Mouse (Mus musculus): ENCODE measurements around the gene Ralgds.

Gene Ralgds

DNA sequence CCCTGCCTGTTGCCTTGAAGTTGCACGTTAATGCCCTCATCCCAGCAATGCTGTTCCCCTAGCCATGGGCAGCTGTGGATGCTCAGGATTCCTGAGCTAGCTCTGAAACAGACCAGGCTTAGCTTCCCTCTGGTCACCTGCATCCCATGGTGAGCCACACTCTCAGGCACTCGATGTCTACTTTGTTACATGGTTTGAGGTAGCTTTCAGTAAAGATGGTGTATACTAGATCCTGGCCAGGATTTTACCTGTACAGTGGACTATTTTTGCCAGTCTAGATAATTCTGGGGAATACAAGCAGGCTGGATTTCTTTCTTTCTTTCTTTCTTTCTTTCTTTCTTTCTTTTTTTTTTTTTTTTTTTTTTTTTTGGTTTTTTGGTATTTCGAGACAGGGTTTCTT, 7.1 kb upstream of the Ralgds start, which contains the start of gene Gm10134:
Gene Gm10134 (plus strand): TSS at position 301 of the 400 bp plus-strand sequence.
- peak; percentile 29 for DNase-seq (ENCODE audit: low spot score)

DNA sequence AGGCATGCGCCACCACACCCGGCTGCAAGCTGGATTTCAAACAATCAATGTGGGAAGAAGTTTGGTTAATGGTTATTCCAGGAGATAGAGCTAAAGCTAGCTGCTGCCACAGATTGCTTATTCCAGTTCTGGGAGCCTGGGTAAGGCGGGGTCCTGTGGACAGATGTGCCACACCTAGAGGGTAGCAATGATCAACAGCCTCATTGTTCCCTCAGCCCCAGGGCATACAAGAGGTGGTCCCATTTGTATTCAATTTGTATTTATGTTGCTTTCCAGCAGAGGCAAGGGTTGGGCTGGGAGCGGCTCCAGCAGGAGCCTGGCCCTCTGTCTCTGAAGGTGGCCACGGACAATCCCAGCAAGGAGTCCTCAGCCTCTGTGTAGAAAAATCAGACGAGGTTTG, 6.6 kb upstream of the Ralgds start:
- peak; percentile 28 for DNase-seq (ENCODE audit: low spot score)

DNA sequence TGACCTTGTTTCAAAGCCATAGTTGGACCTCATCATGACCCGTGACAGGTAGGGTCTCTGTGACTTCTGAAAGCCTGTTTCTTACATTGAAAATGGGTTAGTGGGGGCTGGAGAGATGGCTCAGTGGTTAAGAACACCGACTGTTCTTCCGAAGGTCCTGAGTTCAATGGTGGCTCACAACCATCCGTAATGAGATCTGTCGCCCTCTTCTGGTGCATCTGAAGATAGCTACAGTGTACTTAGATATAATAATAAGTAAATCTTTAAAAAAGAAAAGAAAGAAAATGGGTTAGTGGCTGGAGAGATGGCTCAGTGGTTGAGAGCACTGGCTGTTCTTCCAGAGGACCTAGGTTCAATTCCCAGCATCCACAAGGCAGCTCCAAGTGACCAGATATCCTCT, 1.3 kb upstream of the Ralgds start:
- peak; percentile 31 for DNase-seq (ENCODE audit: low spot score)

DNA sequence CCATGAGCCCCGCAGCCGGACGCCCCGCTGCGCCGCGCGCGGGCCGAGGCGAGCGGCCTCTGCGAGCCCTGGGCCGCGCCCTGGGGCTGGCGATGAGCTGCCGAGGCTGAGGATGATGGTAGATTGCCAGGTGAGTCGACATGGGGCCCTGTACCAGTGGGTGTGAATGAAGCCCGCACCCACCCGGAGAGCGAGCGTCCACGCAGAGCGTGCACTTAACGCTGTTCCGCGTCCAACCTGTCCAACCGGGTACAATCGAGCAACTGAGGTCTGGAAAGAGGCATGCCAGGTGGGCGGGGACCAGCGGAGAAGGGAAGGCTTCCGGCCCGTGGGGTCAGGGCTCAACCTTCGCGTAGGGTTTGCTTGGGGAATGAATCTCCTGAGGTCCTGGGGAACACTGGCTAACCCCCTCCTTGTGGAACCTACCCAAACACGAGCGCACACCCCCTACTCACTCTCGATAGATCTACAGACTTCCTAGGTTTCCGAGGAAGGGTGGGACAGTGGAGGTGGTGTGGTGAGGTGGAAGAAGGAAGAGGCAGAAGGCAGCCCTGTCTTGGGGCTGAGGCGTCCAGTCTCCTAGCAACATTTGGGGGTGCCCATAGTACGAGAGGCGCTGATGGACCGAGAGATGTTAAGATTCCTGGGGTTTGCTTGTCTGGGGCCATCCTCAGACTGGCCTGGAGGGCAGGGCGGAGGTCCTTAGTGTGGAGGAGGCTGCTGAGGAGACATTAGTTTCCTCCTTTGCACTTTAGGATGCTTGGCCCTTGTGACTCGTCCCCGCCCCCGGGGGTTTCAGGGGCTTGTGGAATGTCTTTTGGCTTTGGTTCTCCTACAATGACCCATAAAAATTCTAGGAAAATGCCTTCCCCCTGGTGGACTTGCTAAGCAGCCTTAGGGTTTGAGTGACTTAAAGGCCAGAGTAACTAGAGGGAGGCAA, 776 bp downstream of the Ralgds start:
- peak; percentile 68 for DNase-seq (ENCODE audit: low spot score)

DNA sequence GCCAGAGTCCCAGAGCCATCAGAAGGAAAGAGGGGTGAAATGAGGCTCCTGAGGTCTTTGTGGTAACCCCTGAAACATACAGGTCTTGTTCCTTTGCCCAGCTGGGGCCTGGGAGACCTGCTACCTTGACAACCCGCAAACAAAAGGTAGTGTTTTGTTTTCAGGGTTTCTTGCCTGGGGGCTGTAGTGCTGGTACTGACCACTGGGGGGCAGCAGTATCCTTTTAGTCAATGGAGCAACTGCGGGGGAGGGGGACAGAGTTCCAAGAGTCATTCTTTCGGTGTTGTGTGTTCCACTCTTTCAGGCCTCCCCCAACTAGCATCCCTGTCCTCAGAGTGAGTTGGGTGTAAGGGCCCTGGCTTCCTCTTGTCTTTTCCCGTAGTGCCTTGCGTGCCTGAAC, 1.6 kb downstream of the Ralgds start:
- DNase-seq (ENCODE audit: low spot score) = peak; percentile 95

DNA sequence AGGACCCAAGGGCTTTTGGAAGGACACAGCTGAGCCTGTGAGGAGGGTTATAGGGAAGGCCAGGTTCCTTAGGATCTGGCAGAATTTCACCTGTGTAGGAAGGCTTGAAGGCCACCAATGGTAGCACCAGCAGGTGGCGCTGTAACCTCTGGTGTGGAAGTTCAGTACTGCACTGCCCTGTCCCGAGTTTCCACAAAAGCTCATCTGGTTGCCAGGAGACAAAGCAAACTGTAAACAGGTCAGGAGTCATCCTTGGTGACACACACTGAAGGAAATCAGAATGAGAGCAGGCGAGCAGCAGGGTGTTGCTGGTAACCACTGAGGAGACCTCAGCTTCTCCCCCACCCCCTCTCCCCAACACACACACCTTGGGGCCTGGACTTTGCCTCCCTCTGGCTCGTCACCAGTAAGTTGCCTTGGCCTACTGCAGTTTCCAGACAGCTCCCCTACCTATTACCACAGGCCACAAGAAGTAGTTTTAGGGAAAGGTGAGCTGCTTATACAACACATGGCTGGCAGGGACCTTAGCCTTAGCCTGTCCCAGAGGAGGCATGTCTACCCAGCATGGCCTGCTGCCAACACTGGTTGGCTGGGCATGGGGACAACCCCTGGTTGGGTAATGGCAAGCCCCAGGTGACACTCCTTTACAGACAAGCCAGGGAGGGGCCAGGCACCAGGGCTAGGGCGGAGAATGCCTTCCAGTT, 4.4 kb downstream of the Ralgds start:
- peak; percentile 87 for DNase-seq (ENCODE audit: low spot score)

DNA sequence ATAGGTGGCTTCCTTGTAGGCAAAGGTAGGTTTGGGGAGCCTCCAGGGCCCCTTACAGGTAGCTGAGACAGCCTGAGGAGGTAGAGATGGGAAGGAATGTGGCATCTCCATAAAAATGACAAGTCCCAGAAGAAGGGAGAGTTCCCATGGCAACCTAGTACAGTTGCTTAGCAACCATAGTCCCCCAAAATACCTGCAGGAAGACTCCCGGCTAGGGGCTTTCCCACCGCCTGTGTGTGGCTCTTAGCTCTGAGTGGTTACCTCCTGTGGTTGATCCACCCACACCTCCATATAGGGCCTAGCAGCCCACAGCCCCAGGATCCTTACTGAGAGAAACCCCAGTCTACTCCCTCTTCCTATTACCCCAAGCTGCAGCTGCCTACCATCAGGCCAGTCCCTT, 5.3 kb downstream of the Ralgds start:
- DNase-seq (ENCODE audit: low spot score) = no peak

DNA sequence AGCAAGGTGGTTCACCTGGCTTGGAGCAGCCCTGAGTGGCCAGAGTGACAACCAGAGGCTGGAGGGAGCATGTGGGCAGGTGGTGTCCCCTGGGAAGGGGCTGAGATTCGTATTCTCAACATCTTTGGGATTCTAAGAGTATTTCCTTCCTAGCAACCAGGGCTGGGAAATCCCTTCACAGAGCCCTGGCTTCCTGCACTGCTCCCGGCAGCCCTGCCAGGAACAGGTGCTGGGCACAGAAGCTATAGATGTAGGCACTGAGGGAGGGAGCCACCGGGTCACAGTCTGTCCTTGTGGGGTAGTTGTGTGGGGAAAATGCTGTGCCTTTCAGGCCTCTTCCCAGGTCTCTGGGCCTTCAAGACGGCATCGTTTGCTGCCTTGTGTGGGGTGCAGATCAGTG, 7.7 kb downstream of the Ralgds start:
- no peak for DNase-seq (ENCODE audit: low spot score)

DNA sequence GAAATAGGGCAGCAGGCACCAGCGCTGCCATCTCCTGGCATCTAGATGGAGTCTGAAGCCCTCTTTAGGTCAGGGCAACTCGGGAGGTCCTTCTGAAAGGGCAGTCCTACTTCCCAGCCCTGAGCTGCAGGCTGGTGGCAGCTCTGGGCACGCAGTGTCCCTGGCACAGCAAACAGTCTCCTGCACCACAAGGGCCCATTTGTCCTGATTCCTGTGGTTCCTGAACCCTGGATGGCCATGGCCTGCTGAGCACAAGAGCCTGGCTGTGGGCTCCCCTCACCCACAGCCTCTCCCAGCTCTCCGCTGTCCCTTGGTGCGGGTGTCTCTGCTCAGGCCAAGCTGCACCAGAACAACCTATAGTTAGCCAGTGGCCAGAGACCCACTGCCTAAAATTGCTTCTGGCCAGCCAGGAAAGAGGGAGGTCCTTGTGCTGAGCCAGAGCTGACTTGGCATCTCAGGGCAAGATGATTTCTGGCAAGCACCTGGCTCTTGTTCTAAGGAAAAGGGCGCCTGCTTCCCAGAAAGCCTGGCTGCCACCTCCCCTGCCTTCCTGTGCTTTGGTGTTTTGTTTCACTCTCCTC, 8.7 kb downstream of the Ralgds start:
- no peak for DNase-seq (ENCODE audit: low spot score)

DNA sequence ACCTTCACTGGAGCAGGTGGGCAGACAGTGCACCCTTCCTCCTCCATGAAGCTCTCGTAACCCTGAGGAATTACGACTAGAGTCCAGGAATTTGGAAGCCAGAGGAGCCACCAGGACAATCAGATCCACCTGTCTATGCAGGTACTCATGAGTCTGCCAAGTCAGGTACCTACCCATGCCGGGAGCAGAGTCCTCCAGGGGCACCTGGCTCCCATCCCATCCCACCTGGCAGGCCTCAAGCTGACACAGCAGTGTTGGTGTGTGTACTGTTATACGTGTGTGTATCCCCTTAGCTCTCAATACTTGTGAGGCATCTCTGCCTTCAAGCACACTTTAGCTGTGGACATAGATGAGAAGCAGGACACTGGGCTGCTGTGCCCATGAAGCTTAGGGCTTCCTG, 9.2 kb downstream of the Ralgds start:
- no peak for DNase-seq (ENCODE audit: low spot score)

DNA sequence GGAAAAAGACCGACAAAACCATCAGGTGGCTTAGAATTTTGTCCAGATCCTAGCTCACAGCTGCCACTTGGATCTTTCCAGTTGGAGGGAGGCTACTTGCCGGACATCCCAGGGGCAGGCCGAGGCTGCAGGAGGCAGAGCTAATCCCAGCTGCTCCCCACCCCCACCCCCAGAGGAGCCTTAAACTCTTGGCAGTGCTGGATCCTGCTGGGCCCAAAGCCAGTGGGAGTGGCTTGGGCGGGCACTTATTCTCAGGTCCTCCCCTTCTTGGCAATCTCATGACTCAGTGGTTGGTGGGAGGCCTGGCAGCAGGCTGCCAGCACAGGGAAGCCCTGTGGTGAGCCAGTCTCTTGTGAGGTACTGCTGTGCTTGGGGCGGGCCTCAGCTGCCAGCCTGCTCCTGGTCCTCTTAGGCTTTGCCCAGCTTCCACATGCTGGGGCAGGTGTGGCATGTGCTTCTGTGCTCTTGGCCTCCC, 10.8 kb downstream of the Ralgds start:
- peak; percentile 86 for DNase-seq (ENCODE audit: low spot score)

DNA sequence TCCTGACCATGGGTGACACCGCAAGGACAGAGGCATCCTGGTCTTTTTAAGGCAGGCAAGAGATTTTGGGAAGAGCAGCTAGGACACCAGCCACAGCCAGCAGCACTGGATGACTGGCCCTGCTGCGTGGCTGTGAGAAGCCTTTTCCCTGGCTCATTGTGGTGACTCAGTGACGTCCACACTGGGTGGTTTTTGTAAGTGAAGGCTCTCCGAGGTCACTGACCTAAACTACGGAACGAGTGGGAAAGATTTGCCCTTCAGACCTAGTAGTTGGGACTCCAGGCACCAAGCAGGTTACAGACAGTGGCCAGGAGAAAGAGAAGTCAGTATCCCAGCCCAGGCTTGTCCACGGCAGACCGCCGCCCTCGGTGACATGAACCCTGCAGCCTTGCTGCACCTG, 11.5 kb downstream of the Ralgds start:
- DNase-seq (ENCODE audit: low spot score) = no peak

DNA sequence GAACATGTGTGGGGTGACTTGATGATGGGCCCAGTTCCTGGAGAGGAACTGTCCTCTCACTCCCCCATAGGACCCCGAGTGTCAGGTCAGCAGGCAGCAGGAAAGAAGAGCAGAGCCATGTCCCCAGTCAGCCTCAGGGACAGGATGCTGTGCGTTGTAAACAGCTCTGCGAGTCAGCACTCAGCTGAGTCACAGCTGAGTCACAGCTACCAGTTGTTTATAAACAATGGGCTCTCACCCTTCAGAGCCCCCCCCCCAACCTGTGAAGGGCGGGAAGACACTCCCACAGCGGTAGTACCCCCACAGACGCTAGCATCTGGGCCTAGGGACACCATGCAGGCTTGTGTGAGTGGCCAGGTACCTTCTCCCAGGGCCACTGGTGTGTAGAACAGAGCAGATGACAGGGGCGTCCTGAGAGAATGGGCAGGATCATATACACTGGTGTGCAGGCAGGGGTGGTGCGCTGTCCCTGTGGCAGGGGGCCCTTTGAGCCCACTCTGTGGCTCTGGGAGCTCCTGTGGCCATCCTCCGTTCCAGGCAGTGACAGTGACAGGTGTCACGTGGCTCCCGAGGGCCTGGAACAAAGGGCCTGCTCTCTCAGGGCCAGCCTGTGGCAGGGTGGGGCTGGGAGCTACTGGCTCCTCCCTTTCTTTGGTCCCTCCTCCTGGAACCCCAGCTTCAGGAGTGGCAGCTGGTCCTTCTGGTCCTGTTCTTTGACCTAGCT, 12.5 kb downstream of the Ralgds start:
- no peak for DNase-seq (ENCODE audit: low spot score)

DNA sequence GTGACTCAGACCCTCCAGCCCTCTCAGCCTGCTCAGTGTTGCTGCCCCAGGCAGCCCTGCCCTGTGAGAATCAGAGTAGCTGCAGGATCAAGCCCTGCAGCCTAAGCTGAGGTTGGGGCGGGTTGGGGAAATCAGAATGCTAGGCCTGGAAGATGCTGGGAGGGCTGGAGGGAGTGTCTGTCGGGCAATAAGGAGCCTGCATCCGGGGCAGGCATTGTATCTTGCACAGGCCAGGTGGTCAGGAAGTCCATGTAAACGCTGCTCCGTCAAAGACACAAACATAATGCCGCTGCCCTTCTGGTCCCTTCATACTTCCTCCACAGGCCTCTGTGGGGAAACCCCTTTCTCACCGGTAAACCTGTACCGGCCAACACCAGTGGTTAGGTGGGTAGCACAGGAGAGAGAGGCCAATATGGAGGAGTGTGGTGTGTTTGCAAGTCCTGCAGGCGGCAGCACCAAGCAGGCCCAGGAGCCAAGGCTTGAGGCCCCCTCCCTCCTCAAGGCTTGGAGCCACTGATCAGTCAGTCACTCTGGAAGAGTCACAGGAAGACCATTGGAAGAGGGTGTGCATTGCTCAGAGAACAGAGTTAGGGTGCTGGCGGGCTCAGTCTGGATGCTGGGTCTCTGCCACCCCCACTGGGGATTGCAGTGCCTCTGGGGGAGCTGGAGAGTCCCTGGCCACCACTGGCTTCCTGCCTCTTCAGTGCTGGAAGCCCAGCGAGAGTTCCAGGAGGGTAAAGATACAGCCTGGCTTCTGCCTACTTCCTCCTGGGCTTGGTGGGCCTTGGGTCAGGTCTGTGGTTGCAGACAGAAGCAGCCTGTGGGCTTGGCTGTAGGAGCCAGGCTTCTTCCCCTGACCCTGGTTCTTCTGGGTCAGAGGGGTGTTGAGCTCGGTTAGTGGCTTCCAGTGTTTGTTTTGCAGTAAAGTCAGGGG, 13.3 kb downstream of the Ralgds start:
- DNase-seq (ENCODE audit: low spot score) = no peak

DNA sequence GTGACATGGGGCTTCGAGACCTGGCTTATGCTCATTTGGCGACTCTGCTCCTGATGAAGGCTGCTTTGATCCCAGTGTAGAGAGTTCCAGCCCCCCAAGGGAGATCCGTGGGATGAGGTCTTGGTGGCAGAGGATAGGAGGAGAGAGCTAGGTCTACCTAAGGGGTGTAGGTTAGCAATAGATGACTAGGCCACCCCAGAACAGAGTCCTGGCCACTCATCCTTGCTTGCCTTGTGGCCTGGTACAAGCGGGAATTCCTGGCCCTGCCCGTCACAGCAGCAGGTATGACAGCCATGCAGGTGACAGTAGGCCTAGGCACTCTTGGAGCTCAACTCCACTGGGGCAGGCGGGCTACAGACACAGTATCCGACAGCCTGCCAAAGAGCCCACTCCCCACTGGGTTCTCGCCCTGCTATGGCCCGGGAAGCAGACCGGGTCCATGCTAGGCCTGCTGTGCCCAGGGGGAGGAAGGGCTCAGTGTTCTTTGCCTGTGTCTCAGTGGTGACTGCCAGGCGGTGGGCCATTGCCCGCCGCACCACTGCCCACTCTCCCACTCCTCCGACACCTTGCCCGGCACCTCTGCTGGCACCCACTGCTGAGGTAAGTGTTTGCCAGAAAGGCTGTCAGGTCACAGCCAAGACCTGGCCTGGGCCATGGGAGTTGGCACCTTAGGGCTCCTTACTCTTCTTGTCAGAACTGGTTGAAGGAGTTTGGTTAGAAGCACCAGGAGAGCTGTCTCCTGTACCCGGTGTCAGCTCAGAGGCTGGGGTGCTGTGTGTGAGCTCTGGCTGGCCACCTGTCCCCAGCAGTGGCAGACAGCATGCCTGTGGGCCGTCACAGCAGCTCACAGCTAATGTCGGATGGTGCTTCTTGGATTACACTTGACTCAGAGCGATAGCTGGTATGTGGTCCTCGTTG, 14.8 kb downstream of the Ralgds start:
- DNase-seq (ENCODE audit: low spot score) = no peak

DNA sequence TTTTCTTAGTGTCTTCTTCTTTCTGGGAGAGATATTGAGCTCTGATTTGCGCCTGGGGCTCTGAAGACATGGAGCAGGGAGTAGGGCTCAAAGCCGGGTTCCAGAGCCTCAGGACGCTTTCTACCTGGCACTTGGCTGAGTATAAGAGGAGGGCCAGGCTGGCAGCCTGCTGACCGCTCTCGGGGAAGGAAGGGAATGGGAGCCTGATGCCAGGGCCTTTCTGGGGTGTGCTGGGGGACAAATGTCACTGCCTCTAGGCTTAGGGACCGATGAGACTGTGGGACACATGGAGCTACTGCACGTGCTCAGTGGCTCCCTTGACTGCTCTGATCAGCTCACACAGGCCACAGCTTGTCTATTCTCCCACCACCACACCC, 15.4 kb downstream of the Ralgds start:
- no peak for DNase-seq (ENCODE audit: low spot score)

DNA sequence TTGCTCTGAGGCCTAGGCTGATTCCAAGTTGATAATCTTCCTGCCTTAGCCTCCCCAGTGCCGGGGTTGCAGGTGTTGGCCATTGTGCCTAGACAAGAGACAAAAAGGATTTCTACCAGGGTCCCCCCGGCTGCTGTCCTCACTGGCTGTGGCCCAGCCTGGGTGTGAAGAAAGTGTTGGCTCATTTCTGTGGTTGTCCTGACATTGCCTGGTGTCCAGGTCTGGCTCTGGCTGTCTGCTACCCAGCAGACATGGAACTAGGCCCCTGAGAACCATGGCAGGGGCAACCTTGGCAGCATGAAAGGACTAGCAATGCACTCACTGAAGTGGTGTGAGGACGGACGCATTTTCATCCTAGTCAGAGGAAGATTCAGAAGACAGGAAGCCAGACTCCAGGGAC, 16.9 kb downstream of the Ralgds start:
- no peak for DNase-seq (ENCODE audit: low spot score)

DNA sequence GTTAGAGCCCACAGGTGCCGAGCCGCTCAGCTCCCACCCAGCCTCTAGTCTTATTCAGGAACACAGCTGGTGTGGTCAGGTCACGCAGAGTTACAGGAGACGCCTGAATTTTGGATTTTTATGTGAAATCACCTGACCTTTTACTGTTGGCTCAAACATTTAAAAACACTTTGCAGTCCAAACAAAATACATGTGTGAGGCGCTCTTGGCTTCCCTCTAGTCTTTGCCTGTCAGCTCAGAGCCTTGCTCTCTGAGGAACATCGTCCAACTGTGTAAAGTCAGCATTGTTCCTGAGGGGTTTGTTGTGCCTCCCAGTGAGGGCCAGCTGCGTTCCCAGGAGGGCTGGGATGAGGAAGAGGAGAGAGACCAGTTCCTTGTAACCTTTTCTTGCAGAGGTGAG, 17.4 kb downstream of the Ralgds start:
- DNase-seq (ENCODE audit: low spot score) = no peak

DNA sequence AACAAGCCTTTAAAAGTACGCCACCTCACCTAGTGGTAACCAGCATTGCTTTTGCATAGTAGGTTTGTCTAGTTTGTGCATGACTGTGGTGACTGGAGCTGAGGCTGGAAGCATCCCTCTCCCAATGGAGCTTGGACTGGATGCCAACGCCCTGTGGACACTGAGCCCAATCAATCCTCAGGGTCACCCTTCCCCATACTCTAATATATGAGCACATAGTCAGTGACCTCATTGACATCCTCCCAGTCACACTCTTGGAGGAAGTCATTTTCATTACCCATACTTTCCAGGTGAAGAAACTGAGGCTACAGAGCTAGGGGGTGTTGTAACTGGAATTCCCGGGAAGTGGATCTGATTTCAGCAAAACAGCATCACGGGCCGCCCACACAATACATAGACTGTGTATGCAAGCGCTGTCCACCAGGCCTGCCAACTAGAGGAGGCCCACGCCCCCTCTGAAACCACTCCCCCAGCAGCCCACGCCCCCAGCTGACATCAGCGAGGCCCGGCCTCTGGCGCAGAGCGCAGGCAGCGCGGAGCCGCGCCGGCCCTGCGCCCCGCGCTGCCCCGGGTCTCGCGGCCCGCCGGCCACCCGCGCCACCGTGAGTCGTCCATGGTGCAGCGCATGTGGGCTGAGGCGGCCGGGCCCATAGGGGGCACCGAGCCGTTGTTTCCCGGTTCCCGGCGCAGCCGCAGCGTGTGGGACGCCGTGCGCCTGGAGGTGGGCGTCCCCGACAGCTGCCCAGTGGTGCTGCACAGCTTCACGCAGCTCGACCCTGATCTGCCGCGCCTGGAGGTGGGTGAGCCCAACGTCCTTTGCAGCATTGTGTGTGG, 20.2 kb downstream of the Ralgds start:
- peak; percentile 89 for DNase-seq (ENCODE audit: low spot score)

Data from testis, postnatal 10 days (tissue).